Mouse (Mus musculus) MEL-GATA-1-ER (cell line): Measurements from ENCODE around the gene Phkg1.
"Not testable (repeated sequence)": the region's sequence is repeated elsewhere in the genome, so short reads cannot be mapped to it uniquely, and the experiment has no call there.

Source experiments
- DNase-seq: peaks from one replicate; pipeline ENCODE4 v3.0.0-alpha.2; 2012; ENCODE audit warnings: low read depth; ENCODE audit errors: extremely low read depth

Phkg1 gene

GRCm38 (mm10) chr5:129908242-129908965 lies 10.1 kb upstream of the Phkg1 start, which contains the start of gene Nupr1l:
Gene Nupr1l, plus strand, starts transcription at chr5:129908540.
- peak; percentile 72 for DNase-seq

DNA sequence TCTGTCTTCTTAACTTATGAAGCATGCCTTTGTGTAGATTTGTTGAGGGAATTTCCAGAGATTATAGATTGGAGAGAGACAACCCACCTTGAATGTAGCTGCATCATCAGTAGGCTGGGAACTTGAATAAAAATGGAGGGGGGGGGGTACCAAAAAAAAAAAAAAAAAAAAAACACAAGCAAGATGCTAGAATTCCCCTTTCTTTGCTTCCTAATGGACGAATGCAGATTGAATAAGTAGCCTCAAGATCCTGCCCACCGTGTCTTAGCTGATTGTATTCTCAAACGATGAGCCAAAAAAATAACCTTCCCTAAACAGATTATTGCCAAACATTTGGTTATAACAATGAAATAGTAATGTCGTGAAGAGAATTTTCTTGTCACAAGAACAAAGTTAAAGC lies 9.4 kb upstream of the Phkg1 start:
- no peak for DNase-seq

GRCm38 (mm10) chr5:129895198-129896088 lies 2.9 kb downstream of the Phkg1 start, which contains the start of gene Zbed5:
Gene Zbed5, plus strand, starts transcription at chr5:129895723.
- DNase-seq = peak; percentile 97

GRCm38 (mm10) chr5:129890390-129890789 lies 8.0 kb downstream of the Phkg1 start:
- DNase-seq = not testable (repeated sequence)

DNA sequence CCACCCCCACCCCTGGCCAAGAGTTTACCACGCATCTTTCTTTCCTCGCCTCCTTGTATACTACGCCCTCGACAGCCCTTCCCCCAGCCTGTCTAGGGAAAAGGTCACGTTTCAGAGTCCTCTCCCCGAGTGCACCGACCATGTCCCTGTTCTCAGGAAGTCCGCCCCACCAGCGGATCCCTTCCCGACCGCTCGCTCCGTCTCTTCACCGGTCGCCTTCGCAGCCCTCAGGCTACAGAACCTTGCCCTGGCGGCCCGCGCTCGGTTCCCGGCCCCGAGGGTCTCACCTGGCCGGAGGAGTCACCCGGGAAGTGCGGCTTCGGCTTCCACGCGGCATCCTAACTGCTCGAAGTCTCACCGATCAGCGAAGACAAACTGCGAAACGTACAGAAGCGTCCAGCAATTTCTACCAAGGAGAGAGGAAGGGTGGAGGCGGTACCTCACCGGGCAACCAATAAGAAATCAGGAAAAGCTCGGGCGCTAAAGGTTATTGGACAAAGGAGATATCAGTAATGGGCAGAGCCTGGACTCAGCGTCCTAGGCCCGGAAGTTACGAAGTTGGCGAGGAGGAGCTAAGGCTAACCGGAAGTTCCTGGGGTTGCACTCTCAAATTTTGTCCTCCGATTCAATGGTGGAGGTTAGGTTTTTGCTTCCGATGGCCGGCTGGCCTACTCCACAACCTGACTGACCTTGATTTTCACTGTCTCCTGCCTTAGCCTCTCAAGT lies 11.3 kb downstream of the Phkg1 start, which contains the start of gene Chchd2:
Gene Chchd2, minus strand, starts transcription at position 560 of the 726 bp plus-strand sequence.
- peak; percentile 97 for DNase-seq

DNA sequence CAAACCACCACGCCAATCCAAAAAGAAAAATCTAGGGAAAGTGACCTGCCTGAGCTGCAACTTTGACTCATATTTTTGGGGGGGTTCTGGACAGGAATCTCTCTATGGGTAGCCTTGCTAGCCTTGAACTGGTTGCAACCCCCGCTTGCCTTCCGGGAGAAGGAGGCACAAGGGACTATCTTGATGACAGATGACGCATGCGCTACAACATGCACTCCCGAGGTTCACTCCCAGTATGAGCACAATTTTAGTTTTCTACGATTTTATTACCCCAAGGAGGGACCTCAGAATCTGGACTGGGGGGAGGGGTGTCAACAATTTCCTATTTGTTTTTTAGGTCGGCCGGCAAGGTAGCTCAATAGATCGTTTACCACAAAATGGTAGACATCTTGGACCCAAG lies 12.1 kb downstream of the Phkg1 start:
- DNase-seq = peak; percentile 56

DNA sequence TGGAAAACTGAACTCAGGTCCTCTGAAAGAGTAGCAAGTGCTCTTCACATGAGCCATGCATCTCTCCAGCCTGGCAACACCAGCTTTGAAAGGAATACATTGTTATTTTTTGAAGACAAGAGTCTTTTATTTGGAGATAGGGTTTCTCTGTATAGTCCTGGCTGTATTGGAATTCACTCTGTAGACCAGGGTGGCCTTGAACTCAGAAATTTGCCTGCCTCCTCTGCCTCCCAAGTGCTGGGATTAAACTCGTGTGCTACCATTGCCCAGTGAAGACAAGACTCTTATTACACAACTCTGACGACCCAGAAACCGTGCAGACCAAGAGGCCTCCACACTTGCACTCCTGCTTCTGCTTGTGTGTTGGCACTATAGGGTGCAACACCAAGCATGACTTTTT lies 18.5 kb downstream of the Phkg1 start:
- DNase-seq = no peak

DNA sequence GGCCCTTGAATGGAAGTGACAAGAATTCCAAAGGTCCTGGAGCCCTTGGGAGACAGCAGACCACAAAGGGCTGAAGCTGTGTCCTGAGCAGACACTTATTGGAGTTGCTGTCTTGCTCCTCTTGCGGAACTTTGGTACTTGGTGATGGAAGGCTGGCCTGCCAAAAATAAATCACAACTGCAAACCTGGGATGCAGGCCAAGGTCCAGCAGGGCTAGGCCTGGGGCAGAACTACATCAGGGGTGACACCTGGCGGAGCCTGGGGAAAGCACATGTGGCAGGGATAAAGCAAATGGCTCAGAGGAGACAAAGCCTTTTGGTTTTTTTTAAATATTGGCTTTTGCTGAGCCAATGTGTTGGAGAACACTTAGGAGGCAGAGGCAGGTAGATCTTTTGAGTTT lies 19.4 kb downstream of the Phkg1 start:
- DNase-seq = no peak

DNA sequence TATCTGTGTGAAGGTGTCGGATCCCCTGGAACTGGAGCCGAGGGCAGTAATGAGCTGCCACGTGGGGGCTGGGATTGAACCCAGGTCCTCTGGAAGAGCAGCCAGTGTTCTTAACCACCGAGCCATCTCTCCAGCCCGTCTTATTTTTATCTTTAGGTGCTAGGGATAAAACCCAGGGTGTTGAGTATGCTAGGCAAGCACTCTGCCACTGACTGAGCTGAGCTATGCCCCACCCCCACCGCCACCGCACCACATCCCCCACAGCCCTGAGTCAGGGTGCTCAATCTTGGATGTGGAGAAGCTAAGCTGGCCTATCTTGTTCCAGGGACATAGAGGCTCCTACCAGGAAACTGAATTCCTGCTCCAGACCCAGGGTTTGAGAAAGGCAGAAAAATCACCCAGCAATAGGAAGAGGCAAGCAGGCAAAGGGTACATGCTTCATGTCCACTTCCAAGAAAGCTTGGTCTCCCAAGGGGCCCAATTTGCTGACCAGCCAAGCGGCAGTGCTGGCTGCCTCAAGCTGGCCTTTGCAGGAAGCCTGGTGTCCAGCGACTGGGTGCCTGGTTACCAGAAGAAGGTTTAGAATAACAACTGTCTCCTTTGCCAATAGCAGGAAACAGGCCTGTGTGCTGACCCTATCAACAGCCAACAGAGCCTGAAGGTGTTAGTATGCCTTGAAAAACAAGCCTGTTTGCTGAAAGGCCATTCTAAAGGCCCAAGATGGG lies 20.5 kb downstream of the Phkg1 start:
- DNase-seq = no peak

DNA sequence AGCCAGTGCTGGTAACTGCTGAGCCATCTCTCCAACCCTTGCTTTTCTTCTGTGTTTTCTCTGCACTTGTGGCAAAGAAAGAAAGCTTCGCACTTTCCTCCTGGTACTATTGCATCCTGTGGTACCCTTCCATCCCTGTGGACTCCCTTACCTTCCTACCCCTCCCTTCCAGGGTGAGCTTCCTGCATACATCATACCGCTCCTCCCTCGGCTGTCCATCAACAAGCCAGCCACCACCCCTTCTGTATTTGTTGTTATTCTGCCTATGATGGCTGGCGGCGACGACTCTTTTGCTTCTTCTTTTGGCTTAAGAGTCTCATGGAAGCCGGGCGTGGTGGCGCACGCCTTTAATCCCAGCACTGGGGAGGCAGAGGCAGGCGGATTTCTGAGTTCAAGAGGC lies 23.3 kb downstream of the Phkg1 start:
- no peak for DNase-seq

- DNase-seq = no peak
These were observed 24.4 kb downstream of the Phkg1 start for GRCm38 (mm10) chr5:129873942-129874341.

- no peak for DNase-seq
These were observed 27.1 kb downstream of the Phkg1 start for GRCm38 (mm10) chr5:129871238-129871637.

GRCm38 (mm10) chr5:129869238-129869995 lies 28.9 kb downstream of the Phkg1 start:
- DNase-seq = no peak

GRCm38 (mm10) chr5:129865841-129866240 lies 32.5 kb downstream of the Phkg1 start:
- no peak for DNase-seq

GRCm38 (mm10) chr5:129864467-129864866 lies 33.9 kb downstream of the Phkg1 start:
- no peak for DNase-seq

- no peak for DNase-seq
These were observed 36.0 kb downstream of the Phkg1 start for GRCm38 (mm10) chr5:129862325-129862724.

- no peak for DNase-seq
These were observed 41.9 kb downstream of the Phkg1 start for GRCm38 (mm10) chr5:129856414-129856813.

DNA sequence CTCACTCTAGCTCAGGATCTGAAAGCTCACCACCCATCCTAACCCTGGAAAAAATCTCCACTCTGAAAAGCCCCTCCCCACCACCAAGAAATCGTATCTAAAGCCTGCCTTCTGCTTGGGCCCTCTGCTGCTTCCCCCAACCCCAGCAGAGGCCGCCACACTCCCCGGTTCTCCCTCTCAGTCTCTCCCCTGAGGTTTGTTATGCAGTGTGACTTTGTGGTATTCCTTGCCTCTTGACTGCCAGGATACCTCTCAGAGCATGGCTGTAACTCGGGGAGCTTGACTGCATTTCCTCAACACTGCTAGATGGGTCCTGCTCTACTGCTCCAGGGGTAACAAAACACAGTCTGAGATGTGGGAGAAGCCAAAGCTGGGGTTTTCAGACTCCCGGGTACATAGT lies 43.2 kb downstream of the Phkg1 start:
- no peak for DNase-seq

GRCm38 (mm10) chr5:129847558-129847820 lies 50.9 kb downstream of the Phkg1 start:
- no peak for DNase-seq

GRCm38 (mm10) chr5:129846752-129847557 lies 51.4 kb downstream of the Phkg1 start, which contains the start of gene Sumf2:
Gene Sumf2, plus strand, starts transcription at chr5:129846986.
- DNase-seq = peak; percentile 90
